Mouse (Mus musculus): ENCODE results near the gene Lcn9. TPM values are rescaled to one million over a fixed set of nuclear protein-coding genes. Genes with fewer than 3 reads are reported as not detected.

Lcn9 gene
- polyA plus RNA-seq, 1 experiment from 2014 or later = not detected

DNA sequence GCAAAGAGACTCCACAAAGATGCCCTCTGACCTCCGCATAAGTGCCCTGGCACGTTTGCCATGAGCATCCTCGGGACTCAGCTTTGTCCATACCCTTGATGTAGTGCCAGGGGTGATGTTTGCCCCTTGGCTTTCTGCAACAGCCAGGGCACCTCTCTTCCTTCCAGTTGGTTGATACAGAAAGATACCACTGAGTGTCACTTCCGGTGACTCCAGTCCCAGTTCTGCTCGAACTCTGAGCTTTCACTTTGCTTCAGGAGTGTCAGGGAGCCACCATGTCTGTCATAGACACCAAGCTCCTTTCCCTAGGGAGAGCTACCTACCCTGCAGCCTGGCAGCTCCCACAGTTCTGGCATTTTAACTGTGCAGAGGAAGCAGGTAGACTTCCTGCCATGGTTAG is 31.0 kb downstream of the Lcn9 start:
- Histone ChIP-seq H3K4me1 (no peaks in the 10 kb centered on the region), H3K36me3 (no peaks in the 10 kb centered on the region), H3K9me3 (replicated peaks) (no peaks in the 10 kb centered on the region), H3K27me3 (no peaks in the 10 kb centered on the region), H3K4me3 (replicated peaks) (no peak overlapping the region), H3K27ac (no peak overlapping the region), H3K9ac (no peak overlapping the region), H3K4me2 (no peak overlapping the region)
- no peak for ATAC-seq (replicated peaks; ENCODE audit: low FRiP score)
- WGBS = 77% methylated on average over 5 of the region's 5 CpGs

DNA sequence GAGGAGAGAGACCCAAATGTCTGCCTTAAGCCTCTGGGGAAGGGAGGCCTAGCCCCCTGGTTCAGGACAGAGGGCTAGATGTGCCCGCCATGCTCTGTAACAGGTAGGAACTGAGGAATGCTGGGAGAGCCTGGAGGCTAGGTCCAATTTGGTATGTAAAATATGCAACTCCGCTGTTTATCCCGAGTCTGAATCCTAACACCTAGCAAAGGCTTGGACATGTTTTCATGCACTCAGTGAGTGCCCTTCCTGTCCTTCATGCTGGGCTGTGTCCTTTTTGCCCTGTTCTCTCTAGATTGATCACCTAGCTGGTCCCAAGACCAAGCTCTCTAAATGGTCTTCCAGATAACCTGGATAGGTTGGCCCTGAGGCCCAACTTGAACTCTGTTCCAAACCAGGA is 36.9 kb downstream of the Lcn9 start:
- H3K9ac ChIP-seq = no peak overlapping the region
- 87% methylated on average over 3 of the region's 3 CpGs for WGBS
- ATAC-seq (replicated peaks; ENCODE audit: low FRiP score) = no peak

DNA sequence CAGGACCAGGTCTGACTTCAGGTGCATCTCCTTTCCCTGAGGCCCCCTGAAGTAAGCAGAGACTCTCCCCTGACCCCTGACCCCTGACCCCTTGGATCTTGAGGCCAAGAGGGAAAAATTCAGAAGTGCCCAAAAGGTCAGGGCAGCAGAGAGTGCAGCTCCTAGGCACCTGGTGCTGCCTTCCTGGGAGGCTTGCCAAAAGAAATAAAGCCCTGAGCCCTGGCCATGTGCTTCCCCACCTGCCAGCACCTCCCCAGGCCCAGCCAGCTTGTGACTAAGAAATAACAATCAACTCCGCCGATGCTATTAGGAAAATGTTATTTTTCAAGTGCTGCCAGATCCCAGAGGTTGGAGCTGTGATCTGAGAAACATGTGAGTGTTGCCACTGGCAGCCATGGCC is 39.1 kb downstream of the Lcn9 start:
- Histone ChIP-seq H3K36me3 (no peaks in the 10 kb centered on the region), H3K4me2 (no peak overlapping the region), H3K4me1 (peaks cover 18% of the 10 kb centered on the region), H3K4me3 (replicated peaks) (no peak overlapping the region), H3K27me3 (peaks cover 34% of the 10 kb centered on the region), H3K9ac (no peak overlapping the region), H3K9me3 (replicated peaks) (no peaks in the 10 kb centered on the region), H3K27ac (no peak overlapping the region)
- WGBS = 62% methylated on average over 2 of the region's 2 CpGs
- ATAC-seq (replicated peaks; ENCODE audit: low FRiP score) = no peak

More for the DNA sequence above, 36.9 kb downstream of the Lcn9 start:
- no peak overlapping the region for H3K4me3 ChIP-seq (replicated peaks)
- H3K36me3 ChIP-seq = no peaks in the 10 kb centered on the region
- no peaks in the 10 kb centered on the region for H3K9me3 ChIP-seq (replicated peaks)
- no peak overlapping the region for H3K4me2 ChIP-seq
- H3K27me3 ChIP-seq = peaks cover 22% of the 10 kb centered on the region
- H3K4me1 ChIP-seq = peaks cover 18% of the 10 kb centered on the region
- H3K27ac ChIP-seq = no peak overlapping the region

DNA sequence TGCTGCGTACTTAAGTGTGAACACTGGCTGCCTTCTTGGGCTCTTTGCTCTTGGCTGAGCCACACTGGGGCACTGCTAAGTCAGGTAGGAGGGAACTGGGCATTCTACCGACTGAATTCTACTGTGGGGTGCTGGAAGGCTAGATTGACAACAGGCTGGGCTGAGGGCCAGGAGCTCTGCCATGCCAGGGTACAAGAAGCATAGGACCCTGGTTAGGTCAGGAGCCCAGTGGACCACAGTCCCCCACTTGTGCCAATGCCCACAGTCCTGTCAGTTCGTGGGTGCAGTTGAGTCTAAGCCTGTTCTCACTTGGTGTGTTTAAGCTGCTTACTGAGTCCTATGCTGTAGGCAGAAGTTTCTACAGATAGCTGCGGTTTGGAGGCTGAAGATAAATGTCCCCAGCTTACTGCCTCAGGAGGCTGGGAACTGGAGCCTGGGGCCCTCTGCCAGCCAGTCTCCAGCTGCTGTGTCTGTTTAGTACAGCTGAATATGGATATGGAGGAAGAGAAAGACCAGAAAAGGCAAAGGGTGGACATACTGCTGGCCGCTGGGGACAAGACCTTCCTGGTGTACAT is 39.8 kb downstream of the Lcn9 start:
- ATAC-seq (replicated peaks; ENCODE audit: low FRiP score) = no peak
- Histone ChIP-seq H3K4me2 (peak overlapping the region; percentile 97), H3K27me3 (peaks cover 34% of the 10 kb centered on the region), H3K27ac (no peak overlapping the region), H3K9ac (no peak overlapping the region), H3K4me1 (peaks cover 18% of the 10 kb centered on the region), H3K36me3 (no peaks in the 10 kb centered on the region), H3K4me3 (replicated peaks) (peak overlapping the region; percentile 56; the same call in 1 of the 2 replicates), H3K9me3 (replicated peaks) (no peaks in the 10 kb centered on the region)
- WGBS = 64% methylated on average over 5 of the region's 5 CpGs

DNA sequence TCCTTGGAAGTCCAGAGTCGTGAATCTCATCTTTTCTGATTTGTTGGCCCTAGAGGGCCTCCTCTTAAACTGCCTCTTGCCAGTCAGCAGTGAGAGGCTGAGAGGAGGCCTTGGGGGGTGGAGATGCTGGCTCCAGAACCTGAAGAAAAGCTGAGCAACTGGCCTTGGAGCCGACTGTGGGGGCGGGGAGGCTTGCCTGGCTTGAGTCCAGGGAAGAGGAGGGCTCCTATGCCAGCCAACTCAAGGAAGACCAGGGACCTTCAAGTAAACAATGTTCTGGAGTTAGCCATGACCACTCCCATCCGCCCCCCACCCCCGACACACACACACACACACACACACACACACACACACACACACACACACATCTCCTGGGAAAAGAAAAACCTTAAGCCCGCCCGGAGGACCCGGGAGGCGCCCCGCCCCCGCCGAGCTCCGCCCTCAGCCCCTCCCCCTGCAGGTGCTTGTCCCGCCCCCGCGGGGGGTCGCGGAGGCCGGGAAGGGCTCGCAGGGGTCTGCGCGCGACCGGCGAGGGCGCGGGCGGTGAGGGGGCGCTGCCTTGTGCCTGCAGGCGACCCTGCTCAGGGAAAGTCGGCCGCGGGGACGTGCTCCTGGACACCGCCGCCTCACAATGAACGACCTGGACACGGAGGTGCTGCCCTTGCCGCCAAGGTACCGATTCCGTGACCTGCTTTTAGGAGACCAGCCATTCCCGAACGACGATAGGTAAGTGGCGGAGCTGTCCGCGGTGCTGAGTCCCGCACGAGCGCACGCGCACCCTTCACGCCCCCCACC is 40.6 kb downstream of the Lcn9 start, which contains the start of gene Kcnt1:
Gene Kcnt1, plus strand, starts transcription at position 398 of the 795 bp plus-strand sequence.
- Histone ChIP-seq H3K27me3 (peaks cover 34% of the 10 kb centered on the region), H3K4me2 (peak within 1 kb of the TSS; percentile 97), H3K36me3 (no peaks in the 10 kb centered on the region), H3K4me1 (peaks cover 18% of the 10 kb centered on the region), H3K9me3 (replicated peaks) (no peaks in the 10 kb centered on the region), H3K4me3 (replicated peaks) (peak within 1 kb of the TSS; percentile 56), H3K9ac (no peak within 1 kb of the TSS), H3K27ac (no peak within 1 kb of the TSS)
- ATAC-seq (replicated peaks; ENCODE audit: low FRiP score) = peak; percentile 40; the same call in 1 of the 2 replicates
- WGBS = 1% methylated on average over 51 of the region's 53 CpGs

DNA sequence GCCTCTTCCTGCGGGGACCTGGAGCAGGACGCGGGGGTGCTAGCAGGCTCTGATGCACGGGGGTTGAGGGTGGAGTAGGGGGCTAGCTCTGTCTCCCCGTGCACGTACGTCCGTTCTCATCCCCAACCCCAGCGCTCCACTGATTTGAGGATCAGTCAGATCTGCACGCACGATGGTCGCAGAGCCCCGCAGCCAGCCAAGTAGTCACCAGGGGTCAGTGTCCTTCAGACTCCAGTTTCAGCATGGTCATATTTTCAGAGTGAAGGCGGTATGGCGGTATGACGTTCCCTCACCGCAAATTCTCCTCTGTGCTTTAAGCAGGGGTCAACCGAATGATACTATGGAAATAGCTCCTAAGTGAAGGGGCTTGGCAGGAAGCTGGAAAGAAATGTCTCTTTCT is 41.3 kb downstream of the Lcn9 start:
- ATAC-seq (replicated peaks; ENCODE audit: low FRiP score) = no peak
- peaks cover 34% of the 10 kb centered on the region for H3K27me3 ChIP-seq
- no peaks in the 10 kb centered on the region for H3K36me3 ChIP-seq
- WGBS = 5% methylated on average over 18 of the region's 18 CpGs
- peaks cover 18% of the 10 kb centered on the region for H3K4me1 ChIP-seq
- no peak overlapping the region for H3K9ac ChIP-seq
- H3K4me2 ChIP-seq = peak overlapping the region; percentile 97
- H3K27ac ChIP-seq = no peak overlapping the region
- H3K4me3 ChIP-seq (replicated peaks) = peak overlapping the region; percentile 56
- no peaks in the 10 kb centered on the region for H3K9me3 ChIP-seq (replicated peaks)

DNA sequence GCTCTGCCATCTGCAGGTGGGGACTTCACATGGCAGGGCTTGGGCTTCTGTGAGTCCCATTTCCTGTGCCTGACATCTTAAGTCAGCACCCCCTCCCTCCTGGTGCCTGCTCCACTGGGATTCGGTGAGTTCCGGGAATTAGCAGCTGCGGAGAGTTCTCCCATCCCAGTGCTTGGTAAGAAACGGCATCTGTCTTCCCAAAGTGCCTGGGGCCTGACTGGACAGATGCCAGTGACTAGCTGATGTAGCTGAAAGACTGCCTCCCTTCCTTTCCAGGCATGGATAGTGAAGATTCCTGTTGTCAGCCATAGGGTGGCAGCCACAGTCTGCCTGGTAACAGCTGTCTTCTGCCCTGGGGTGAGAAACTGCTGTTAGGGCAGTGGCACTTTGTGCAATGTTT is 42.5 kb downstream of the Lcn9 start:
- WGBS = 14% methylated on average over 4 of the region's 4 CpGs
- Histone ChIP-seq H3K27me3 (peaks cover 34% of the 10 kb centered on the region), H3K36me3 (no peaks in the 10 kb centered on the region), H3K9me3 (replicated peaks) (no peaks in the 10 kb centered on the region), H3K4me2 (no peak overlapping the region), H3K4me1 (peaks cover 18% of the 10 kb centered on the region), H3K9ac (no peak overlapping the region), H3K4me3 (replicated peaks) (no peak overlapping the region), H3K27ac (no peak overlapping the region)
- ATAC-seq (replicated peaks; ENCODE audit: low FRiP score) = no peak

DNA sequence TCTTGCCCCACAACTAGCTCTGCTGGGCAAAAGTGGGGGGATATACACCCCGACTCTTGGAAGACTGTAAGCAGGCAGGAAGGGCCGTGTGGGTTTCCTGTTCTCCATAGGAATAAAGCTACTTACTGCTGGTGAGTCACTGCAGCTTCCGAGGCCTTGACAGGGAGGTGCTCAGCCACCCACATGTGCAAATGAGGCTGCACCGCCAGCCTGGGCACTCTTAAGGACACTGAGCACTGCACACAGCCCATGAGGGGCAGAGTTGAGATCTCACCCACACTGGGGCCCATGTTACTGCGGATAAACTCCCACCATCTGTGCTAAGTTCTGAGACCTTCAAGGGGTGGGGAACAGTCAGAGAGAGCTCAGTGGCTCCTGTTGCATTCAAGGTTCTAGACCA is 43.7 kb downstream of the Lcn9 start:
- Histone ChIP-seq H3K9ac (no peak overlapping the region), H3K27ac (no peak overlapping the region), H3K27me3 (peaks cover 34% of the 10 kb centered on the region), H3K36me3 (no peaks in the 10 kb centered on the region), H3K9me3 (replicated peaks) (no peaks in the 10 kb centered on the region), H3K4me2 (no peak overlapping the region), H3K4me3 (replicated peaks) (no peak overlapping the region), H3K4me1 (peaks cover 18% of the 10 kb centered on the region)
- ATAC-seq (replicated peaks; ENCODE audit: low FRiP score) = no peak
- WGBS = 58% methylated on average over 5 of the region's 5 CpGs

Other genes with a start within 250 kb of the Lcn9 start
- gene Mamdc4, start 248.3 kb upstream of the Lcn9 start, polyA plus RNA-seq (2015; fragmentation: Nextera tagmentation; extraction: Ambion mirVana) = 8.4 and 10.1 TPM in 2 replicates
- 184 and 197 TPM in 2 replicates for gene Phpt1, start 247.9 kb upstream of the Lcn9 start, polyA plus RNA-seq (2015; fragmentation: Nextera tagmentation; extraction: Ambion mirVana)
- 0.15 and 0.21 TPM in 2 replicates for gene Ajm1, start 241.4 kb upstream of the Lcn9 start, polyA plus RNA-seq (2015; fragmentation: Nextera tagmentation; extraction: Ambion mirVana)
- 72.8 and 74.7 TPM in 2 replicates for gene Rabl6, start 214.6 kb upstream of the Lcn9 start, polyA plus RNA-seq (2015; fragmentation: Nextera tagmentation; extraction: Ambion mirVana)
- 0.12 and 0.27 TPM in 2 replicates for gene Ccdc183, start 205.5 kb upstream of the Lcn9 start, polyA plus RNA-seq (2015; fragmentation: Nextera tagmentation; extraction: Ambion mirVana)
- 31.6 and 32.4 TPM in 2 replicates for gene Tmem141, start 201.1 kb upstream of the Lcn9 start, polyA plus RNA-seq (2015; fragmentation: Nextera tagmentation; extraction: Ambion mirVana)
- 3.3 and 4.2 TPM in 2 replicates for gene Fcna, start 195.1 kb upstream of the Lcn9 start, polyA plus RNA-seq (2015; fragmentation: Nextera tagmentation; extraction: Ambion mirVana)
- not detected in 2 replicates for gene Lcn8, start 170.0 kb upstream of the Lcn9 start, polyA plus RNA-seq (2015; fragmentation: Nextera tagmentation; extraction: Ambion mirVana)
- not detected in 2 replicates for gene Lcn5, start 165.2 kb upstream of the Lcn9 start, polyA plus RNA-seq (2015; fragmentation: Nextera tagmentation; extraction: Ambion mirVana)
- not detected in 2 replicates for gene Lcn6, start 146.4 kb upstream of the Lcn9 start, polyA plus RNA-seq (2015; fragmentation: Nextera tagmentation; extraction: Ambion mirVana)
- gene Lcn10, start 140.4 kb upstream of the Lcn9 start, polyA plus RNA-seq (2015; fragmentation: Nextera tagmentation; extraction: Ambion mirVana) = not detected in 2 replicates
- gene Obp2a, start 123.1 kb upstream of the Lcn9 start, polyA plus RNA-seq (2015; fragmentation: Nextera tagmentation; extraction: Ambion mirVana) = 0.23 TPM in 1 of 2 replicates, not detected in the other
- gene Bmyc, start 116.4 kb upstream of the Lcn9 start, polyA plus RNA-seq (2015; fragmentation: Nextera tagmentation; extraction: Ambion mirVana) = 91.2 and 95.1 TPM in 2 replicates
- gene Obp2b, start 86.1 kb upstream of the Lcn9 start, polyA plus RNA-seq (2015; fragmentation: Nextera tagmentation; extraction: Ambion mirVana) = not detected in 2 replicates
- gene Lcn3, start 57.6 kb upstream of the Lcn9 start, polyA plus RNA-seq (2015; fragmentation: Nextera tagmentation; extraction: Ambion mirVana) = not detected in 2 replicates
- gene Lcn11, start 46.1 kb upstream of the Lcn9 start, polyA plus RNA-seq (2015; fragmentation: Nextera tagmentation; extraction: Ambion mirVana) = not detected in 2 replicates
- not detected in 2 replicates for gene Gm13539, start 40.9 kb upstream of the Lcn9 start, polyA plus RNA-seq (2015; fragmentation: Nextera tagmentation; extraction: Ambion mirVana)
- gene Glt6d1, start 7.3 kb upstream of the Lcn9 start, polyA plus RNA-seq (2015; fragmentation: Nextera tagmentation; extraction: Ambion mirVana) = not detected in 2 replicates
- gene Sohlh1, start 24.1 kb downstream of the Lcn9 start, polyA plus RNA-seq (2015; fragmentation: Nextera tagmentation; extraction: Ambion mirVana) = not detected in 2 replicates
- gene Kcnt1, start 40.6 kb downstream of the Lcn9 start, polyA plus RNA-seq (2015; fragmentation: Nextera tagmentation; extraction: Ambion mirVana) = 0.37 and 0.96 TPM in 2 replicates
- gene Camsap1, start 160.1 kb downstream of the Lcn9 start, polyA plus RNA-seq (2015; fragmentation: Nextera tagmentation; extraction: Ambion mirVana) = 18.6 and 18.9 TPM in 2 replicates
- gene Ubac1, start 198.6 kb downstream of the Lcn9 start, polyA plus RNA-seq (2015; fragmentation: Nextera tagmentation; extraction: Ambion mirVana) = 89.8 and 94.5 TPM in 2 replicates

Data from kidney, embryonic 15.5 days (tissue).